Mouse (Mus musculus) WW6 (cell line): ENCODE measurements around the gene Nlrp4b.
"Not testable (repeated sequence)": the region's sequence is repeated elsewhere in the genome, so short reads cannot be mapped to it uniquely, and the experiment has no call there.

Experiments
- DNase-seq: peaks from one replicate; pipeline ENCODE4 v3.0.0-alpha.2; 2013; ENCODE audit warnings: low read depth, low spot score

The Nlrp4b gene

DNA sequence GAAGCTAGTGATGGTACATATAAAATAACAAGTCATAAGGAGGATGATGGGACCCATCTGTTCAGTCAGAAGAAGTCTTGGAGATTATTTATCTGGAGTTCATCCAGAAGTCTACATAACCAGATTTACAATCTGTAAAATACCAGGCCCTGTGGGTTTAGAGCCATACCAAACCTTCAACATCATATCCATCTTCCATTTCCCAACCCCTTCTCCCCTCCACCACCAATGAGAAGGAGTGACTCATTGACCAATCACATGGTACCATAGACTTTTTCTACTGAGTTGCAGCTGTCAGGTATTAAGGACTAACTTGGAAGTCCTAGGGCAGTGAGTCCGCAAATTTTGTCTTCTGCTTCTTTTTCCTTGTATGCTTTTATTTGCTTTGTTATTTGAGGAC is at the start of gene Nlrp4b:
Gene Nlrp4b, plus strand, starts transcription at position 301 of the 400 bp plus-strand sequence.
- DNase-seq = no peak

DNA sequence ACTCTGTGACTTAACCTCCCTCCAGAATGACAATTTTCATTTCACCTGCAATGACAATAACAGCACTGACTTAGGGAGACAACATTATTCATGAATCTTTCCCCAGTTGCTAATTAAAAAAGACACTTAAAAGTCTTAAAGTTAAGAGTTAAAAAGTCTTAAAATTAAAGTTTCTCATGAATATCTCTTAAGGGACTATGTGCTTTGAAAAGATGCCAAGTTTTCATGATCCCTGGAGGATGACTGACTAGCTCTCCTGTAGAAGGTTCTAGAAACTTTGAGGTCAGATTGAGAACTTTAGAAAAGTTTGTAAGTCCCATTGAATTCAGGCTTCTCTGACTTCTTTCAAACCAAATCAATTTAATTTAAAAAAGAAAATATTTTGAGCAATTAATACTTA is 66.7 kb downstream of the Nlrp4b start, which contains the start of gene Vmn1r71:
Gene Vmn1r71, minus strand, starts transcription at position 101 of the 400 bp plus-strand sequence.
- DNase-seq = no peak

DNA sequence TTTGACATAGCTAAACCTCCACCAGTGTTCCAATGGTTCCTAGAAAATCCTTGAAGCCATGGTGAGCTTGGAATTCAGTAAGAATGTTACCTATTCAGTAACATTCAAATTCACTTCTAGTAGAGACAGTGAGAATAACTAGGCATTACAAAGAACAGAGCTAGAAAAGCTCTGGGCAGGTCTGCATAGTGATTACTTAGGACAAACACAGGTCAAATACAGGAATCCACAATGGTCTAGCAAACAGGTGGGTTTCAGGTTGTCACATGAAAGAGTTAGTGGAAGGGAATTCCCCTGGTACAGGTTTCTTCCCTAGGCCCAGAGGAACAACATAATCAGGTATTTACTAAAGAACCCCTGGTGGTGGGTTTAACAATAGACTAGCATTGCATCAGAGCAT is 70.0 kb downstream of the Nlrp4b start:
- not testable (repeated sequence) for DNase-seq
